Mouse (Mus musculus) kidney, postnatal 4 days (tissue): Measurements from ENCODE around the gene Hhex.

Experiments
- DNase-seq, 2 experiments: peaks; one replicate each; pipeline ENCODE4 v3.0.0; 2021; ENCODE audit warnings: mixed read lengths in 2 of 2

Hhex gene

GRCm38 (mm10) chr19:37455528-37455927 is 20.9 kb downstream of the Hhex start:
- DNase-seq: no peak

GRCm38 (mm10) chr19:37455961-37456360 is 21.4 kb downstream of the Hhex start:
- DNase-seq: no peak

GRCm38 (mm10) chr19:37458013-37458412 is 23.4 kb downstream of the Hhex start:
- no peak for DNase-seq

GRCm38 (mm10) chr19:37466403-37466802 is 31.8 kb downstream of the Hhex start:
- DNase-seq: no peak

GRCm38 (mm10) chr19:37466978-37467377 is 32.4 kb downstream of the Hhex start:
- DNase-seq: no peak

GRCm38 (mm10) chr19:37468841-37469566 is 34.4 kb downstream of the Hhex start:
- DNase-seq: no peak

GRCm38 (mm10) chr19:37471680-37472079 is 37.1 kb downstream of the Hhex start:
- no peak for DNase-seq

- DNase-seq: no peak
These were observed 38.0 kb downstream of the Hhex start for GRCm38 (mm10) chr19:37472589-37472988.

GRCm38 (mm10) chr19:37481704-37482103 is 47.1 kb downstream of the Hhex start:
- DNase-seq: peak in 1 of 2 experiments; percentile 33

- no peak for DNase-seq
These were observed 48.1 kb downstream of the Hhex start for GRCm38 (mm10) chr19:37482556-37483187.

GRCm38 (mm10) chr19:37484787-37485186 is 50.2 kb downstream of the Hhex start:
- DNase-seq: no peak

- no peak for DNase-seq
These were observed 52.2 kb downstream of the Hhex start for GRCm38 (mm10) chr19:37486801-37487200.

GRCm38 (mm10) chr19:37487811-37488475 is 53.3 kb downstream of the Hhex start:
- DNase-seq: no peak

- DNase-seq: no peak
These were observed 54.1 kb downstream of the Hhex start for GRCm38 (mm10) chr19:37488608-37489262.
